Mouse (Mus musculus): ENCODE measurements around the gene Phxr2.
"Not testable (repeated sequence)": the region's sequence is repeated elsewhere in the genome, so short reads cannot be mapped to it uniquely, and the experiment has no call there.

Phxr2 gene

GRCm38 (mm10) chr10:99126225-99126624 lies at the start of gene Phxr2:
Gene Phxr2 (minus strand): TSS chr10:99126325.
- DNase-seq (ENCODE audit: low spot score) = no peak

GRCm38 (mm10) chr10:99172906-99173507 lies 46.9 kb upstream of the Phxr2 start:
- DNase-seq (ENCODE audit: low spot score) = no peak

GRCm38 (mm10) chr10:99171961-99172497 lies 45.9 kb upstream of the Phxr2 start:
- no peak for DNase-seq (ENCODE audit: low spot score)

GRCm38 (mm10) chr10:99169765-99170129 lies 43.6 kb upstream of the Phxr2 start:
- DNase-seq (ENCODE audit: low spot score) = no peak

GRCm38 (mm10) chr10:99168840-99169764 lies 43.0 kb upstream of the Phxr2 start:
- no peak for DNase-seq (ENCODE audit: low spot score)

GRCm38 (mm10) chr10:99168404-99168803 lies 42.3 kb upstream of the Phxr2 start:
- DNase-seq (ENCODE audit: low spot score) = no peak

GRCm38 (mm10) chr10:99166392-99166791 lies 40.3 kb upstream of the Phxr2 start:
- DNase-seq (ENCODE audit: low spot score) = no peak

GRCm38 (mm10) chr10:99165751-99166282 lies 39.7 kb upstream of the Phxr2 start:
- no peak for DNase-seq (ENCODE audit: low spot score)

- peak; percentile 20 for DNase-seq (ENCODE audit: low spot score)
Observed at GRCm38 (mm10) chr10:99164871-99165477, 38.8 kb upstream of the Phxr2 start.

GRCm38 (mm10) chr10:99163002-99163401 lies 36.9 kb upstream of the Phxr2 start:
- DNase-seq (ENCODE audit: low spot score) = no peak

GRCm38 (mm10) chr10:99161987-99162582 lies 36.0 kb upstream of the Phxr2 start:
- DNase-seq (ENCODE audit: low spot score) = peak; percentile 24

- not testable (repeated sequence) for DNase-seq (ENCODE audit: low spot score)
Observed at GRCm38 (mm10) chr10:99157697-99158096, 31.6 kb upstream of the Phxr2 start.

- DNase-seq (ENCODE audit: low spot score) = no peak
Observed at GRCm38 (mm10) chr10:99156808-99157207, 30.7 kb upstream of the Phxr2 start.

- DNase-seq (ENCODE audit: low spot score) = no peak
Observed at GRCm38 (mm10) chr10:99154635-99155034, 28.5 kb upstream of the Phxr2 start.

- no peak for DNase-seq (ENCODE audit: low spot score)
Observed at GRCm38 (mm10) chr10:99152063-99152462, 25.9 kb upstream of the Phxr2 start.

- peak; percentile 18 for DNase-seq (ENCODE audit: low spot score)
Observed at GRCm38 (mm10) chr10:99151580-99151979, 25.5 kb upstream of the Phxr2 start.

- no peak for DNase-seq (ENCODE audit: low spot score)
Observed at GRCm38 (mm10) chr10:99150016-99150415, 23.9 kb upstream of the Phxr2 start.

GRCm38 (mm10) chr10:99146596-99146995 lies 20.5 kb upstream of the Phxr2 start:
- DNase-seq (ENCODE audit: low spot score) = no peak

- no peak for DNase-seq (ENCODE audit: low spot score)
Observed at GRCm38 (mm10) chr10:99145611-99146010, 19.5 kb upstream of the Phxr2 start.

- no peak for DNase-seq (ENCODE audit: low spot score)
Observed at GRCm38 (mm10) chr10:99136337-99136736, 10.2 kb upstream of the Phxr2 start.

GRCm38 (mm10) chr10:99133321-99133875 lies 7.3 kb upstream of the Phxr2 start:
- DNase-seq (ENCODE audit: low spot score) = no peak
